In the genomic region with DNA sequence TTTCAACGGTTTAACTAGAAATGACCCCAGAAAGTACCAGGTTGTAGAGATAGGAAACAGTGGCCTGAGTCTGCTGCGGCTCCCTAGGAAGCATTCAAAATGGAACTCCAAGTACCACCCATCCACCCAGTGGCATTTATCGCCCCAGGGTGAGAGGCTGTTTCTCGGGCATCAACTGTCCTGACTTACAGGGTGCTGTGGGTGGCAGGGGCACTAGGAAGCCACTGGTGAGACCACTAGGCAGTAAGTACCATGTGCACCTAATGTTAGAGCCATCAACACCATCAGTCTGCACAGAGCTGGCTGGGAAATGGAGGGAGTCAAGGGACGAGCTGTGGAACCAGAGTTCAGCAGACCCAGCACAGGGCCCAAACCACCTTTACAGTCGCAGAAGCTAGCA, we compare ENCODE assay signal across 32 mouse cellular contexts.
"Had no signal": no experiment of that assay in that cellular context is flagged by ENCODE, and none has a peak within 500 bp of the region (broad histone marks: within the 10 kb centered on the region; RNA-seq: fewer than 3 reads in every experiment).

No protein-coding gene starts in this region.

- H3K36me3 ChIP-seq: hindbrain, embryonic 12.5 days; hindbrain, embryonic 15.5 days; intestine, embryonic 15.5 days had no signal

- DNase-seq: heart, postnatal 10 days; heart, postnatal 14 days; heart, postnatal 36 days; heart, postnatal 4 days; kidney, adult 11 months; kidney, adult 18-20 months; kidney, adult 2 months; kidney, adult 8-10 months; kidney, adult 9 months; kidney, postnatal 10 days; kidney, postnatal 14 days; kidney, postnatal 25 days; kidney, postnatal 36 days; kidney, postnatal 4 days; layer of hippocampus, adult 9-11 months; layer of hippocampus, postnatal 36 days had no signal

- H3K9me3 ChIP-seq: heart, embryonic 10.5 days; heart, embryonic 12.5 days; heart, embryonic 13.5 days; heart, embryonic 15.5 days; hindbrain, embryonic 12.5 days; hindbrain, embryonic 13.5 days; hindbrain, embryonic 15.5 days; intestine, embryonic 15.5 days; kidney, embryonic 15.5 days had no signal

- H3K4me1 ChIP-seq: hindbrain, embryonic 10.5 days; hindbrain, embryonic 13.5 days; hindbrain, embryonic 15.5 days had no signal

- H3K27me3 ChIP-seq: heart, embryonic 12.5 days; heart, embryonic 13.5 days; heart, embryonic 15.5 days; hindbrain, embryonic 12.5 days; hindbrain, embryonic 13.5 days; hindbrain, embryonic 15.5 days; intestine, embryonic 15.5 days; kidney, embryonic 15.5 days had no signal

- H3K4me3 ChIP-seq: heart, embryonic 10.5 days; heart, embryonic 12.5 days; heart, embryonic 13.5 days; heart, embryonic 15.5 days; hindbrain, embryonic 10.5 days; hindbrain, embryonic 12.5 days; hindbrain, embryonic 13.5 days; hindbrain, embryonic 15.5 days; intestine, embryonic 15.5 days; kidney, embryonic 15.5 days; layer of hippocampus, adult 2 months had no signal

- ATAC-seq: hindbrain, embryonic 16.5 days; hindbrain, postnatal 0 days; inflammation-experienced regulatory T-cells, adult 6 months; intestine, embryonic 15.5 days; intestine, embryonic 16.5 days; intestine, postnatal 0 days had no signal
